Mouse (Mus musculus) lung, postnatal 0 days (tissue): Measurements from ENCODE around the gene Spc24.

ENCODE experiments used
- CTCF ChIP-seq: IDR thresholded peaks from 2 replicates; pipeline ENCODE4 v1.5.1; 2016; ENCODE audit warnings: antibody characterized with exemption, mild to moderate bottlenecking
- EP300 ChIP-seq: IDR thresholded peaks from 2 replicates; pipeline ENCODE4 v1.6.1; 2016; ENCODE audit warnings: antibody characterized with exemption, mild to moderate bottlenecking, control low read depth

DNA sequence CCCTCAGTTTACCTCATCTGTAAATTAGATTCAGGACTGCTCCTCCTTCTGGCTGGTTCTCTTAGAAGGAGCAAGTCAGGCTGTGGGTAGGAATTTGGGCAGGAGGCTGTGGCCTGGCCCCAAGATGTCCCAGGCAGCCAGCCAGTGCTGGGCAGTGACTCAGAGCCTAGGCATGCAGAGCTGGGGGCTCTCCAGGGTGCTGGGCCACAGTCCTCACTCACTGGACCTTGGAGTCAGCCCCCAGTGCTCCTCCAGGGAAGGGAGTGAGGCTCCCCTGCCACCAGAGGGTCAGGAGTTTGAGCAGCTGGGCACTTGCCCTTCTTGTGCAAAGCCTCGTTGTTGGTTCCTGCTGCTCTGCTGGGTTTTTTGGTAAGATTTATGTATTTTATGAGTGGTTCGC, 6.1 kb downstream of the Spc24 start:
- TF ChIP-seq CTCF (peak; percentile 16; the same call in 1 of the 2 replicates), EP300 (peak; percentile 38; the same call in 1 of the 2 replicates)
